Mouse (Mus musculus): ENCODE data around the gene Nav3. TPM values are rescaled to one million over a fixed set of nuclear protein-coding genes. Genes with fewer than 3 reads are reported as not detected.
"Not testable (repeated sequence)": the region's sequence is repeated elsewhere in the genome, so short reads cannot be mapped to it uniquely, and the experiment has no call there.

Nav3 gene
- polyA plus RNA-seq, 1 experiment, result 0.43 TPM

DNA sequence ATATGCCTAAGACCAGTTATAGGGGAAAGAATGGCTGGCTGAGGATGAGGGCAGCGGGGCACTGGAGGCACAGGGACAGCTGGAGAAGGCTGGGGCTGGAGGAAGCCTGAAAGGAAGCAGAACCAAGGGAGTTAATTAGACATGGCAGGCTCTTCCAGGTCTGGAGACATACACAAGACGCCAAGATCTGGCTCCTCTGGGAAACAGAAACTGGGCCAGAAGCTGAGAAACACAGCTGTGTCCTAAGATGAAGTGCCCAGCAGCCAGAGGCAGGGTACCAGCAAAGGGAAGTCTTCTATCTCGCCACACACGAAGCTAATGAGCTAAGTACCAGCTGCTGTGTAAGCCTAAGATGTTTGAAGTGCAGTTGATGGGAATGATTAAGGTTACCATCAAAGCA, 353.8 kb downstream of the Nav3 start:
- WGBS, result 58% methylated on average over 4 of the region's 4 CpGs
- no peak for DNase-seq (ENCODE audit: low read depth, low spot score)

GRCm38 (mm10) chr10:110094433-110094832, 361.6 kb downstream of the Nav3 start:
- DNase-seq (ENCODE audit: low read depth, low spot score), result no peak

GRCm38 (mm10) chr10:110088444-110089061, 367.5 kb downstream of the Nav3 start:
- 63% methylated on average over 5 of the region's 5 CpGs for WGBS

GRCm38 (mm10) chr10:110085903-110086302, 370.1 kb downstream of the Nav3 start:
- 52% methylated on average over 1 of the region's 1 CpGs for WGBS
- no peak for DNase-seq (ENCODE audit: low read depth, low spot score)

More at GRCm38 (mm10) chr10:110088444-110089061, 367.5 kb downstream of the Nav3 start:
- no peak for DNase-seq (ENCODE audit: low read depth, low spot score)

DNA sequence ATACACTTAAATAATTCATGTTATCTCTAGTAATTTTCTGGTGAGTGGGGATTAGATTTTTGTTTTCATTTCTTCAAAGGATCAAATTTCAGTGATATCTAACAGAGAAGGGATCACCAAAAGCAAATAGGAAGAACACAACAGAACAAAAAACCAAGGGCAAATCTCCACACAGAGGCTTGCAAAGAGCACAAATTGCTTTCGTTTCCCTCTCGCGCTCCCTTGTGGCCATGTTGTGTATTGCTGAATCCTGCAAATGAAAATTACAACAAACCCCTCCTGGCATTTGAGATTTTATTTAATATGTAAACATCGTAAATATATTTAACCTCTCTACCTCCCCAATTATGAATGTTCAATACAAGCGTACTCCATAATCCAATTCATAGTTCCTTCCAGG, 370.8 kb downstream of the Nav3 start:
- no peak for DNase-seq (ENCODE audit: low read depth, low spot score)
- 6% methylated on average over 5 of the region's 5 CpGs for WGBS

GRCm38 (mm10) chr10:110076575-110076974, 379.4 kb downstream of the Nav3 start:
- DNase-seq (ENCODE audit: low read depth, low spot score), result no peak
- WGBS, result 66% methylated on average over 5 of the region's 5 CpGs

- 71% methylated on average over 8 of the region's 8 CpGs for WGBS
- DNase-seq (ENCODE audit: low read depth, low spot score), result no peak
Measured at GRCm38 (mm10) chr10:110072355-110072754, 383.6 kb downstream of the Nav3 start.

GRCm38 (mm10) chr10:110061166-110061565, 394.8 kb downstream of the Nav3 start:
- no peak for DNase-seq (ENCODE audit: low read depth, low spot score)

GRCm38 (mm10) chr10:110037547-110037946, 418.5 kb downstream of the Nav3 start:
- no peak for DNase-seq (ENCODE audit: low read depth, low spot score)
- 65% methylated on average over 4 of the region's 4 CpGs for WGBS

More at GRCm38 (mm10) chr10:110061166-110061565, 394.8 kb downstream of the Nav3 start:
- 51% methylated on average over 5 of the region's 5 CpGs for WGBS

DNA sequence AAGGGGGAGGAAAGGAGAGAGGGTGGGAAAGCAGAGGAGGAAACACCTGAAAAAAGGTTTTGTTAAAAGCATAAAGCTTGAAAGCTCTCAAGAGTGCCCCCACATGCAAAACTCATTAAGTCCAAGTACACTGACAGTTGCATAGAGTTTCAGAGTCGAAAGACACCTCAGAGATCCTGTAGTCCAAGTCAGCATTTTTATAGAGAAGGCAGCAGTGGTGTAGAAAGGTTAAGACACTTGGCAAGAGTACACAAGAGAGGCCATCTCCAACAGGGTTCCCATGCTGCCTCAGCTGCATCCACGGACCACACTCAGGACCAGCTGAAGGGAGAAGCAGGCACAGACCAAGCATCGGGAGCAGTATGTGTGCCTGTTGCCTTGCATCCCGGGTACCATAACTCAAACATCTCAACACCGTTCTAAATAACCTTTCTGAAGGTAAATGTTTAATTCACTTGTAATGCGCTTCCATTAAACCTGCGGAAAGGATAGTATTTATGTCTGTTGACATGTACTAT, 421.4 kb downstream of the Nav3 start:
- WGBS, result 75% methylated on average over 7 of the region's 7 CpGs
- no peak for DNase-seq (ENCODE audit: low read depth, low spot score)

DNA sequence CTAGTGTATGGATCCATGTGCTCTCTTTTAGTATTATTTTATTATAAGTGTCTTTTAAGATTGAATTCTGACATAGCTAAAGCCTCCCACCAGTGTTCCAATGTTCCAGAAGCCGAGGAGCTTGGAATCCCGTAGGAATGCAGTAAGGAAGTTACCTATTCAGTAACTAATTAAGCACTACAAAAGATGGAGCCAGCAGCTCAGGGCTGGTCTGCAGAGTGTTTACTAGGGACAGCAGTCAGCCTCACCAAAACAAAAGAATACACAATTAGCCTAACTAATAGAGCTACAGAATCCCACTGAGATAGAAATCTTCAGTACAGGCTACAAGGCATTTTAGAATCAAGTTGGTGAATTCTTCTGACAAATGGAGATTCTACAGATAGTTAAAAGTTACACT, 431.1 kb downstream of the Nav3 start:
- DNase-seq (ENCODE audit: low read depth, low spot score), result not testable (repeated sequence)
- WGBS, result 69% methylated on average over 2 of the region's 2 CpGs

GRCm38 (mm10) chr10:110022100-110022499, 433.9 kb downstream of the Nav3 start:
- 83% methylated on average over 3 of the region's 3 CpGs for WGBS
- no peak for DNase-seq (ENCODE audit: low read depth, low spot score)

DNA sequence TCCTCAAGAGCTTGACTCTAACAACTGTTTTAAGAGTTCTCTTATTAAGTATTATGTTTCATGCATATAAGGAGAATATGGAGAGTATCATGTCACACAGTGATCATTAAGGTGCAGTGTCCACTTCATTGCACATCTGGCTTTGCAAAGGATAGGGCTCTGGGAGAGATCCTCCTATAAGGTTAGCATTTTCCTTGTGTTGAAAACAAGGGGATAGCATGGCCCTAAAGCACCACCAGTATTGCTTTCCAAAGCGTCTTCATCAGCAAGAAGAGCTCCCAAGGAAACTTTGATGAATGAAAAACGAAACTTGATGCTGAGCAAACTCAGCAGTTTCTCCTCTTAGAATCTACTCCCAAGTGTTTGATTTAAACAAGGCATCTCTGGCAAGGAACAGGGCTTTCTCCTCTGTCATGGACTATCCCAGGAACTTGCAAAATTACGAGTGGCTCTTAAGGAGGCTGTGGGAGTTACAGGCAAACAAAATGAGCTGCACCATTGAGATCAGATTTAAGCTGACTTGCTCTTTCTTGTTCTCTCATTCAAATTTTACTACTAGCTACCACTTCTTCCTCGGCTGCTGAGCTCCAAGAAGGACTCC, 436.6 kb downstream of the Nav3 start:
- 41% methylated on average over 4 of the region's 4 CpGs for WGBS
- DNase-seq (ENCODE audit: low read depth, low spot score), result no peak

DNA sequence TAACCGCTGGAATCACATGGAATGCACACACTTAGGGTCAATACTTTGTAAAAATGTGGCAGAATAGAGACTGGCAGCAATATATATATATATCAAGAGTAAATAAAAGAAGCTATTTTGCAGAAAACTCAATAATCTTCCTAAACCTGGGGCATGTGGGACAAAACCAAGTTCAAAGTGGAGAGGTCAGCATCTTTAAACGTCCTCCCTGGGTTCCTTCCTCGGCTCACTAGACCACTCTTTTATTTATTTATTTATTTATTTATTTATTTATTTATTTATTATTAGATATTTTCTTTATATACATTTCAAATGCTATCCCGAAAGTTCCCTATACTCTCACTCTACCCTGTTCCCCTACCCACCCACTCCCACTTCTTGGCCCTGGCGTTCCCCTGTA, 454.7 kb downstream of the Nav3 start:
- WGBS, result 82% methylated on average over 5 of the region's 5 CpGs
- DNase-seq (ENCODE audit: low read depth, low spot score), result not testable (repeated sequence)

DNA sequence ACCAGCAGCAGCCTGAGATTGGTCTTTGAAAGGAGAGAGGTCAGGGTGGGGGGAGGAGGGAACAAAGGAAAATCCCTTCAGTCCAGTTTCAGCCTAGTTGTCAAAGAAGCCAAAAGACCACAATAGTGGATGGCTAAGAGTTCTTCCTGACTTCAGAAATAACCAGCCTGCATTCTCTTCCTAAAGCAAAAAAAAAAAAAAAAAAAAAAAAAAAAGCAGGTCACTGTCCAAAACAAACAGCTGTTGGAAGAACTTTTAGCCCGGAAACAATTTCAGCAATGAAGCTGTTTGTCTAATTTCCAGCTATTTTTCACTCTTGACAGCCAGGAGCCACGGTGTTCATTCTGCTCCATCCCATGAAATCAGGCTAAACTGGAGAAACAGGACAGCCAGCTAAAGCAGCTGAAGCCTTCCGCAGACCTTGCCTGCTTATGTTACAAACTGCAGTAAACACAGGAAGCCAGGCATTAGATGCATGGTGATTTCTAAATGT, 455.2 kb downstream of the Nav3 start:
- DNase-seq (ENCODE audit: low read depth, low spot score), result no peak
- 11% methylated on average over 3 of the region's 3 CpGs for WGBS

GRCm38 (mm10) chr10:109999904-110000303, 456.1 kb downstream of the Nav3 start:
- no peak for DNase-seq (ENCODE audit: low read depth, low spot score)
- WGBS, result 77% methylated on average over 10 of the region's 10 CpGs

- no peak for DNase-seq (ENCODE audit: low read depth, low spot score)
- WGBS, result 70% methylated on average over 5 of the region's 5 CpGs
Measured at GRCm38 (mm10) chr10:109994302-109994701, 461.7 kb downstream of the Nav3 start.

GRCm38 (mm10) chr10:109985824-109986485, 470.0 kb downstream of the Nav3 start:
- WGBS, result 62% methylated on average over 8 of the region's 8 CpGs
- no peak for DNase-seq (ENCODE audit: low read depth, low spot score)

GRCm38 (mm10) chr10:109976351-109976750, 479.7 kb downstream of the Nav3 start:
- DNase-seq (ENCODE audit: low read depth, low spot score), result no peak
- 85% methylated on average over 8 of the region's 8 CpGs for WGBS

- 53% methylated on average over 4 of the region's 4 CpGs for WGBS
- no peak for DNase-seq (ENCODE audit: low read depth, low spot score)
Measured at GRCm38 (mm10) chr10:109974177-109974576, 481.8 kb downstream of the Nav3 start.

- DNase-seq (ENCODE audit: low read depth, low spot score), result no peak
- 7% methylated on average over 3 of the region's 3 CpGs for WGBS
Measured at GRCm38 (mm10) chr10:109973483-109973882, 482.5 kb downstream of the Nav3 start.

Data from large intestine, adult 2 months (tissue).